Mouse (Mus musculus) liver, embryonic 13.5 days (tissue): ENCODE results near the gene Qser1. TPM values are rescaled to one million over a fixed set of nuclear protein-coding genes. Genes with fewer than 3 reads are reported as not detected.
A peak's percentile ranks its signal among the peaks of the same experiment; 100 is the strongest.

ENCODE experiments used
- ATAC-seq: fragments of 200-750 bp; cut with Nextera tagmentation; 2 replicates; pipeline ENCODE4 v1.8.0; 2017; ENCODE audit warnings: low read depth, mild to moderate bottlenecking, moderate number of reproducible peaks, moderate library complexity
- DNase-seq: peaks from one replicate; pipeline ENCODE4 v3.0.0; 2022
- H3K27ac ChIP-seq: fragments of 300-500 bp; sonication (generic); 2 replicates; pipeline ENCODE4 v1.5.1; 2015; ENCODE audit warnings: moderate library complexity, mild to moderate bottlenecking, inconsistent platforms
- H3K27me3 ChIP-seq: fragments of 300-500 bp; sonication (generic); 2 replicates; pipeline ENCODE4 v1.6.1; 2015; ENCODE audit warnings: mild to moderate bottlenecking, inconsistent platforms
- H3K36me3 ChIP-seq: fragments of 300-500 bp; sonication (generic); 2 replicates; pipeline ENCODE4 v1.6.1; 2015; ENCODE audit warnings: mild to moderate bottlenecking, inconsistent platforms
- H3K4me1 ChIP-seq: fragments of 300-500 bp; sonication (generic); replicated peaks from 2 replicates; pipeline ENCODE4 v1.6.1; 2015; ENCODE audit warnings: inconsistent platforms
- H3K4me2 ChIP-seq: fragments of 300-500 bp; sonication (generic); 2 replicates; pipeline ENCODE4 v1.6.1; 2015; ENCODE audit warnings: inconsistent platforms, mild to moderate bottlenecking, moderate library complexity
- H3K4me3 ChIP-seq: fragments of 300-500 bp; sonication (generic); replicated peaks from 2 replicates; pipeline ENCODE4 v1.5.1; 2015; ENCODE audit warnings: mild to moderate bottlenecking, inconsistent platforms
- H3K9ac ChIP-seq: fragments of 300-500 bp; sonication (generic); 2 replicates; pipeline ENCODE4 v1.6.1; 2015; ENCODE audit warnings: mild to moderate bottlenecking, inconsistent platforms
- H3K9me3 ChIP-seq: fragments of 300-500 bp; sonication (generic); replicated peaks from 2 replicates; pipeline ENCODE4 v1.6.1; 2016; ENCODE audit warnings: inconsistent platforms
- WGBS: fragments of 180-500 bp; shearing (Covaris S2); methylation state at CpG from one replicate; pipeline ENCODE4 v1.1.7; 2015; ENCODE audit not compliant: insufficient replicate concordance; 5-methylcytosine and 5-hydroxymethylcytosine counted together
- polyA plus RNA-seq: library from polyadenylated mRNA; unstranded; fragments of >200 nt; fragmentation: Nextera tagmentation; extraction: Ambion mirVana; gene quantifications from 2 replicates; pipeline ENCODE4 v1.2.1, GENCODE M21; 2015

Gene Qser1
- polyA plus RNA-seq, 1 experiment from 2014 or later, result 2.3 TPM

- H3K4me2 ChIP-seq, result no peak overlapping the region
These were observed 83.9 kb downstream of the Qser1 start for GRCm38 (mm10) chr2:104732562-104733256.

GRCm38 (mm10) chr2:104732033-104732444 is 84.5 kb downstream of the Qser1 start:
- ATAC-seq (no peak), DNase-seq (no peak)
- WGBS, result 55% methylated on average over 9 of the region's 9 CpGs

More at GRCm38 (mm10) chr2:104732562-104733256, 83.9 kb downstream of the Qser1 start:
- no peaks in the 10 kb centered on the region for H3K36me3 ChIP-seq
- no peak overlapping the region for H3K4me3 ChIP-seq
- H3K4me1 ChIP-seq, result no peaks in the 10 kb centered on the region
- ATAC-seq, result no peak
- DNase-seq, result no peak
- WGBS, result 57% methylated on average over 7 of the region's 7 CpGs
- no peak overlapping the region for H3K27ac ChIP-seq
- no peak overlapping the region for H3K9ac ChIP-seq
- H3K9me3 ChIP-seq, result no peaks in the 10 kb centered on the region
- no peaks in the 10 kb centered on the region for H3K27me3 ChIP-seq

GRCm38 (mm10) chr2:104727369-104727768 is 89.2 kb downstream of the Qser1 start:
- Histone ChIP-seq H3K4me2 (no peak overlapping the region), H3K36me3 (no peaks in the 10 kb centered on the region), H3K9ac (no peak overlapping the region), H3K4me3 (no peak overlapping the region), H3K4me1 (no peaks in the 10 kb centered on the region), H3K27ac (no peak overlapping the region), H3K27me3 (no peaks in the 10 kb centered on the region), H3K9me3 (no peaks in the 10 kb centered on the region)
- no peak for ATAC-seq
- DNase-seq, result no peak
- 66% methylated on average over 1 of the region's 1 CpGs for WGBS

More at GRCm38 (mm10) chr2:104732033-104732444, 84.5 kb downstream of the Qser1 start:
- Histone ChIP-seq H3K4me1 (no peaks in the 10 kb centered on the region), H3K36me3 (no peaks in the 10 kb centered on the region), H3K27ac (no peak overlapping the region), H3K27me3 (no peaks in the 10 kb centered on the region), H3K9ac (no peak overlapping the region), H3K4me3 (no peak overlapping the region), H3K9me3 (no peaks in the 10 kb centered on the region), H3K4me2 (no peak overlapping the region)

- Histone ChIP-seq H3K27ac (no peak overlapping the region), H3K36me3 (no peaks in the 10 kb centered on the region), H3K4me2 (no peak overlapping the region), H3K27me3 (no peaks in the 10 kb centered on the region), H3K4me1 (no peaks in the 10 kb centered on the region), H3K9me3 (no peaks in the 10 kb centered on the region), H3K4me3 (no peak overlapping the region), H3K9ac (no peak overlapping the region)
- 61% methylated on average over 3 of the region's 3 CpGs for WGBS
- DNase-seq (no peak), ATAC-seq (no peak)
These were observed 94.5 kb downstream of the Qser1 start for GRCm38 (mm10) chr2:104722021-104722420.

- H3K4me3 ChIP-seq, result no peak overlapping the region
- WGBS, result 54% methylated on average over 4 of the region's 4 CpGs
- no peak for DNase-seq
- H3K4me2 ChIP-seq, result no peak overlapping the region
- no peak overlapping the region for H3K9ac ChIP-seq
- H3K9me3 ChIP-seq, result no peaks in the 10 kb centered on the region
- no peaks in the 10 kb centered on the region for H3K36me3 ChIP-seq
- H3K4me1 ChIP-seq, result no peaks in the 10 kb centered on the region; the same call in 1 of the 2 replicates
- H3K27ac ChIP-seq, result no peak overlapping the region
- ATAC-seq, result no peak
- peaks cover 12% of the 10 kb centered on the region; the same call in 1 of the 2 replicates for H3K27me3 ChIP-seq
These were observed 98.7 kb downstream of the Qser1 start for GRCm38 (mm10) chr2:104717827-104718226.

- WGBS, result 61% methylated on average over 2 of the region's 2 CpGs
- Histone ChIP-seq H3K36me3 (no peaks in the 10 kb centered on the region), H3K4me1 (no peaks in the 10 kb centered on the region; the same call in 1 of the 2 replicates), H3K27ac (no peak overlapping the region), H3K9me3 (no peaks in the 10 kb centered on the region), H3K9ac (no peak overlapping the region), H3K4me3 (no peak overlapping the region), H3K4me2 (no peak overlapping the region), H3K27me3 (peaks cover 17% of the 10 kb centered on the region)
- no peak for ATAC-seq
- no peak for DNase-seq
These were observed 99.3 kb downstream of the Qser1 start for GRCm38 (mm10) chr2:104717231-104717735.

GRCm38 (mm10) chr2:104716279-104716678 is 100.3 kb downstream of the Qser1 start, which contains the start of gene Pin1rt1:
Gene Pin1rt1 (minus strand): TSS chr2:104716379.
- peaks cover 4% of the 10 kb centered on the region for H3K4me1 ChIP-seq
- WGBS, result 72% methylated on average over 4 of the region's 4 CpGs
- no peak for DNase-seq

GRCm38 (mm10) chr2:104714254-104714691 is 102.3 kb downstream of the Qser1 start:
- H3K4me2 ChIP-seq, result no peak overlapping the region
- H3K36me3 ChIP-seq, result no peaks in the 10 kb centered on the region
- ATAC-seq, result no peak
- peaks cover 45% of the 10 kb centered on the region for H3K27me3 ChIP-seq
- 59% methylated on average over 15 of the region's 15 CpGs for WGBS
- DNase-seq, result no peak
- H3K4me1 ChIP-seq, result peaks cover 11% of the 10 kb centered on the region
- H3K27ac ChIP-seq, result no peak overlapping the region
- no peak overlapping the region for H3K9ac ChIP-seq
- H3K4me3 ChIP-seq, result no peak overlapping the region
- H3K9me3 ChIP-seq, result no peaks in the 10 kb centered on the region

More at GRCm38 (mm10) chr2:104716279-104716678, 100.3 kb downstream of the Qser1 start, which contains the start of gene Pin1rt1:
- Histone ChIP-seq H3K36me3 (no peaks in the 10 kb centered on the region), H3K4me3 (no peak within 1 kb of the TSS), H3K27me3 (peaks cover 27% of the 10 kb centered on the region), H3K27ac (no peak within 1 kb of the TSS), H3K9ac (no peak within 1 kb of the TSS), H3K9me3 (no peaks in the 10 kb centered on the region), H3K4me2 (no peak within 1 kb of the TSS)
- ATAC-seq, result no peak

- no peak overlapping the region for H3K27ac ChIP-seq
These were observed 104.1 kb downstream of the Qser1 start for GRCm38 (mm10) chr2:104712486-104712809.

GRCm38 (mm10) chr2:104711585-104712485 is 104.7 kb downstream of the Qser1 start, which contains the start of gene Tcp11l1:
Gene Tcp11l1 (minus strand): TSS chr2:104712169.
- DNase-seq (peak; percentile 19), ATAC-seq (peak; percentile 70)
- Histone ChIP-seq H3K27ac (no peak within 1 kb of the TSS), H3K27me3 (peaks cover 45% of the 10 kb centered on the region), H3K4me2 (peak within 1 kb of the TSS; percentile 68), H3K36me3 (no peaks in the 10 kb centered on the region), H3K9me3 (no peaks in the 10 kb centered on the region), H3K4me3 (peak within 1 kb of the TSS; percentile 68), H3K9ac (peak within 1 kb of the TSS; percentile 69), H3K4me1 (peaks cover 11% of the 10 kb centered on the region)
- under 1% methylated on average over 73 of the region's 99 CpGs for WGBS

More at GRCm38 (mm10) chr2:104712486-104712809, 104.1 kb downstream of the Qser1 start:
- WGBS, result 8% methylated on average over 7 of the region's 7 CpGs
- DNase-seq, result no peak
- Histone ChIP-seq H3K36me3 (no peaks in the 10 kb centered on the region), H3K27me3 (peaks cover 45% of the 10 kb centered on the region), H3K9ac (peak overlapping the region; percentile 69), H3K4me3 (peak overlapping the region; percentile 68), H3K9me3 (no peaks in the 10 kb centered on the region), H3K4me1 (peaks cover 11% of the 10 kb centered on the region), H3K4me2 (peak overlapping the region; percentile 68)
- no peak for ATAC-seq
